Mouse (Mus musculus): ENCODE data around the gene Nr4a1.

- TF ChIP-seq CTCF (IDR thresholded peaks at IDR 0.05) (no peak), POLR2A (IDR thresholded peaks at IDR 0.05; ENCODE audit: insufficient read depth, low read depth, low read length) (peak; percentile 35; the same call in 1 of the 2 replicates), EP300 (IDR thresholded peaks at IDR 0.05; ENCODE audit: insufficient read depth, low read depth, low read length) (peak; percentile 34; the same call in 1 of the 2 replicates)
These were observed at the start of gene Nr4a1 for GRCm38 (mm10) chr15:101253886-101254795.

Data from heart, adult 2 months (tissue).